Mouse (Mus musculus): Measurements from ENCODE around the gene Grb10. TPM values are rescaled to one million over a fixed set of nuclear protein-coding genes. Genes with fewer than 3 reads are reported as not detected.
A peak's percentile ranks its signal among the peaks of the same experiment; 100 is the strongest.

Grb10 gene
- polyA plus RNA-seq, 1 experiment from 2014 or later, result 45.9 TPM

GRCm38 (mm10) chr11:11987233-11987632, 51.2 kb downstream of the Grb10 start:
- Histone ChIP-seq H3K27me3 (replicated peaks; ENCODE audit: control insufficient read depth, insufficient read depth, low read length) (no peaks in the 10 kb centered on the region), H3K9me3 (ENCODE audit: control insufficient read depth) (no peaks in the 10 kb centered on the region), H3K4me2 (replicated peaks; ENCODE audit: low read depth) (no peak overlapping the region), H3K9ac (ENCODE audit: low read depth, low read length) (no peak overlapping the region), H3K36me3 (ENCODE audit: control insufficient read depth, insufficient read depth) (no peaks in the 10 kb centered on the region; the same call in 1 of the 2 replicates), H3K27ac (ENCODE audit: low read depth, low read length) (no peak overlapping the region), H3K4me1 (replicated peaks; ENCODE audit: control insufficient read depth, insufficient read depth, low read length) (no peaks in the 10 kb centered on the region), H3K4me3 (ENCODE audit: low read depth, low read length) (no peak overlapping the region)
- no peak for TF ChIP-seq CTCF (IDR thresholded peaks at IDR 0.05; ENCODE audit: low read depth)
- ATAC-seq, result no peak
- 89% methylated on average over 3 of the region's 3 CpGs for WGBS

GRCm38 (mm10) chr11:11978611-11979197, 59.8 kb downstream of the Grb10 start:
- Histone ChIP-seq H3K9ac (ENCODE audit: low read depth, low read length) (no peak overlapping the region), H3K27ac (ENCODE audit: low read depth, low read length) (no peak overlapping the region), H3K9me3 (ENCODE audit: control insufficient read depth) (no peaks in the 10 kb centered on the region), H3K4me1 (replicated peaks; ENCODE audit: control insufficient read depth, insufficient read depth, low read length) (no peaks in the 10 kb centered on the region), H3K4me2 (replicated peaks; ENCODE audit: low read depth) (no peak overlapping the region), H3K27me3 (replicated peaks; ENCODE audit: control insufficient read depth, insufficient read depth, low read length) (no peaks in the 10 kb centered on the region), H3K36me3 (ENCODE audit: control insufficient read depth, insufficient read depth) (no peaks in the 10 kb centered on the region; the same call in 1 of the 2 replicates), H3K4me3 (ENCODE audit: low read depth, low read length) (no peak overlapping the region)
- whole genome bisulfite sequencing, result 55% methylated on average over 5 of the region's 5 CpGs
- no peak for TF ChIP-seq CTCF (IDR thresholded peaks at IDR 0.05; ENCODE audit: low read depth)
- no peak for ATAC-seq

- no peak overlapping the region for H3K4me3 ChIP-seq (ENCODE audit: low read depth, low read length)
- H3K9me3 ChIP-seq (ENCODE audit: control insufficient read depth), result no peaks in the 10 kb centered on the region
- 28% methylated on average over 10 of the region's 10 CpGs for WGBS
- no peak overlapping the region for H3K9ac ChIP-seq (ENCODE audit: low read depth, low read length)
- 0 out of 2 replicates have a peak, but pooled peaks have one; percentile 64 for ATAC-seq
- no peaks in the 10 kb centered on the region for H3K27me3 ChIP-seq (replicated peaks; ENCODE audit: control insufficient read depth, insufficient read depth, low read length)
- no peak overlapping the region for H3K4me2 ChIP-seq (replicated peaks; ENCODE audit: low read depth)
- no peaks in the 10 kb centered on the region for H3K4me1 ChIP-seq (replicated peaks; ENCODE audit: control insufficient read depth, insufficient read depth, low read length)
- no peaks in the 10 kb centered on the region for H3K36me3 ChIP-seq (ENCODE audit: control insufficient read depth, insufficient read depth)
- H3K27ac ChIP-seq (ENCODE audit: low read depth, low read length), result no peak overlapping the region
- peak; percentile 77 for TF ChIP-seq CTCF (IDR thresholded peaks at IDR 0.05; ENCODE audit: low read depth)
Measured at GRCm38 (mm10) chr11:11974591-11975255, 63.8 kb downstream of the Grb10 start.

GRCm38 (mm10) chr11:11973366-11974014, 65.0 kb downstream of the Grb10 start:
- Histone ChIP-seq H3K36me3 (ENCODE audit: control insufficient read depth, insufficient read depth) (no peaks in the 10 kb centered on the region), H3K4me3 (ENCODE audit: low read depth, low read length) (no peak overlapping the region), H3K27ac (ENCODE audit: low read depth, low read length) (no peak overlapping the region), H3K9ac (ENCODE audit: low read depth, low read length) (no peak overlapping the region), H3K4me2 (replicated peaks; ENCODE audit: low read depth) (no peak overlapping the region), H3K9me3 (ENCODE audit: control insufficient read depth) (no peaks in the 10 kb centered on the region), H3K4me1 (replicated peaks; ENCODE audit: control insufficient read depth, insufficient read depth, low read length) (no peaks in the 10 kb centered on the region), H3K27me3 (replicated peaks; ENCODE audit: control insufficient read depth, insufficient read depth, low read length) (no peaks in the 10 kb centered on the region)
- peak; percentile 74 for ATAC-seq
- WGBS, result 43% methylated on average over 8 of the region's 8 CpGs
- TF ChIP-seq CTCF (IDR thresholded peaks at IDR 0.05; ENCODE audit: low read depth), result peak; percentile 95

- no peaks in the 10 kb centered on the region for H3K4me1 ChIP-seq (replicated peaks; ENCODE audit: control insufficient read depth, insufficient read depth, low read length)
- no peak overlapping the region for H3K9ac ChIP-seq (ENCODE audit: low read depth, low read length)
- ATAC-seq, result no peak
- WGBS, result 85% methylated on average over 6 of the region's 6 CpGs
- H3K4me3 ChIP-seq (ENCODE audit: low read depth, low read length), result no peak overlapping the region
- H3K9me3 ChIP-seq (ENCODE audit: control insufficient read depth), result no peaks in the 10 kb centered on the region
- H3K27me3 ChIP-seq (replicated peaks; ENCODE audit: control insufficient read depth, insufficient read depth, low read length), result no peaks in the 10 kb centered on the region
- H3K36me3 ChIP-seq (ENCODE audit: control insufficient read depth, insufficient read depth), result no peaks in the 10 kb centered on the region
- no peak overlapping the region for H3K4me2 ChIP-seq (replicated peaks; ENCODE audit: low read depth)
- no peak overlapping the region for H3K27ac ChIP-seq (ENCODE audit: low read depth, low read length)
- no peak for TF ChIP-seq CTCF (IDR thresholded peaks at IDR 0.05; ENCODE audit: low read depth)
Measured at GRCm38 (mm10) chr11:11972401-11973110, 65.9 kb downstream of the Grb10 start.

- Histone ChIP-seq H3K4me1 (replicated peaks; ENCODE audit: control insufficient read depth, insufficient read depth, low read length) (no peaks in the 10 kb centered on the region), H3K4me3 (ENCODE audit: low read depth, low read length) (no peak overlapping the region), H3K27ac (ENCODE audit: low read depth, low read length) (no peak overlapping the region), H3K36me3 (ENCODE audit: control insufficient read depth, insufficient read depth) (no peaks in the 10 kb centered on the region), H3K9ac (ENCODE audit: low read depth, low read length) (no peak overlapping the region), H3K4me2 (replicated peaks; ENCODE audit: low read depth) (no peak overlapping the region), H3K27me3 (replicated peaks; ENCODE audit: control insufficient read depth, insufficient read depth, low read length) (no peaks in the 10 kb centered on the region), H3K9me3 (ENCODE audit: control insufficient read depth) (no peaks in the 10 kb centered on the region)
- no peak for TF ChIP-seq CTCF (IDR thresholded peaks at IDR 0.05; ENCODE audit: low read depth)
- WGBS, result 92% methylated on average over 11 of the region's 11 CpGs
- no peak for ATAC-seq
Measured at GRCm38 (mm10) chr11:11970246-11970645, 68.2 kb downstream of the Grb10 start.

All from intestine, postnatal 0 days (tissue).